In the genomic region with DNA sequence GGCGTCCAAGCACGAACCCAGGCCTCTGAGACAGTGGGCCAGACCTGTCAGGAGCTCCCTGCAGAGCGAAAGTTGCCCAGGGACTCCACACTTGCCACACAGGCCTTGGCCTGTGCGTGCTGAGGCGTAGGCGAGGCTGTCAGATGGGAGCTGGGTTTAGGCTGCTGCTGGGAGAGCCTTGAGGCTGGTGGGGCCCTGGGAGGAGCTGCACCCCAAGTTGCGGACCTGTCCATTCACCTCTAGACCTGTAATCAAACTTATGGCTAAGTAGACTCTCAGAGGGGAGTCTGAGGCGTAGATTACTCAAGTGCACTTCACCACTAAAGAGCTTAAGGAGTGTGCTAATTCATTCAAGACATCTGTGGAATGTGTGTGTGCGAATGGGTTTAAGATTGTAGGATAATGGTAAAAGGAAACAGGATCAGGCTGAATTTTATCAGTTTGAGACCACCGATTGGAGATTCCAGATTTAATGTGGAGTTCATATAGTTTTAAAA, we compare ENCODE assay signal across 8 mouse cellular contexts. TPM values are rescaled to one million over a fixed set of nuclear protein-coding genes. Genes with fewer than 3 reads are reported as not detected.
DNase-seq lines count a peak whose midpoint lies in the region; ATAC-seq and TF ChIP-seq lines count a peak whose summit lies in the region.

No protein-coding gene starts in this region.

- H3K9ac ChIP-seq in kidney, postnatal 0 days (ENCODE audit: low read depth, low read length) = peak overlapping the region; percentile 67
- peak overlapping the region; percentile 90 for H3K9ac ChIP-seq in embryonic facial prominence, embryonic 13.5 days
- H3K9ac ChIP-seq in neural tube, embryonic 12.5 days = peak overlapping the region; percentile 75

- no peak for ATAC-seq in kidney, postnatal 0 days (replicated peaks; ENCODE audit: low FRiP score, low read depth)
- no peak for ATAC-seq in embryonic facial prominence, embryonic 13.5 days (ENCODE audit: insufficient number of reproducible peaks, insufficient read depth, low FRiP score, low TSS enrichment, low read depth)
- ATAC-seq in neural tube, embryonic 12.5 days (ENCODE audit: low FRiP score, low read depth) = no peak
- ATAC-seq in CD4-positive, CD25-positive, alpha-beta regulatory T cell, adult 4 months = no peak

- H3K27me3 ChIP-seq in kidney, postnatal 0 days (ENCODE audit: insufficient read depth, low read length) = no peaks in the 10 kb centered on the region
- H3K27me3 ChIP-seq in embryonic facial prominence, embryonic 13.5 days = no peaks in the 10 kb centered on the region
- no peaks in the 10 kb centered on the region for H3K27me3 ChIP-seq in neural tube, embryonic 12.5 days (replicated peaks)

- DNase-seq in kidney, postnatal 0 days (ENCODE audit: low spot score) = peak; percentile 28
- DNase-seq in kidney, adult 11 months = no peak
- peak; percentile 13 for DNase-seq in large intestine, adult 2 months (ENCODE audit: low read depth, low spot score)
- DNase-seq in adipocyte (ENCODE audit: low spot score) = no peak
- no peak for DNase-seq in urinary bladder, adult 2 months (ENCODE audit: low spot score)

- peak overlapping the region; percentile 72 for H3K4me2 ChIP-seq in kidney, postnatal 0 days (ENCODE audit: low read length)
- H3K4me2 ChIP-seq in embryonic facial prominence, embryonic 13.5 days = peak overlapping the region; percentile 89
- H3K4me2 ChIP-seq in neural tube, embryonic 12.5 days (replicated peaks) = peak overlapping the region; percentile 93

- 9% methylated on average over 10 of the region's 10 CpGs for WGBS in kidney, postnatal 0 days
- WGBS in embryonic facial prominence, embryonic 13.5 days = 5% methylated on average over 10 of the region's 10 CpGs
- 10% methylated on average over 10 of the region's 10 CpGs for WGBS in large intestine, adult 2 months
- 16% methylated on average over 10 of the region's 10 CpGs for WGBS in neural tube, embryonic 12.5 days

- peak overlapping the region; percentile 58 for H3K4me3 ChIP-seq in kidney, postnatal 0 days (replicated peaks; ENCODE audit: low read depth, low read length)
- H3K4me3 ChIP-seq in embryonic facial prominence, embryonic 13.5 days = peak overlapping the region; percentile 70
- peak overlapping the region; percentile 68 for H3K4me3 ChIP-seq in neural tube, embryonic 12.5 days

- H3K4me1 ChIP-seq in kidney, postnatal 0 days (replicated peaks; ENCODE audit: insufficient read depth, low read length) = no peaks in the 10 kb centered on the region
- peaks cover 10% of the 10 kb centered on the region for H3K4me1 ChIP-seq in embryonic facial prominence, embryonic 13.5 days
- H3K4me1 ChIP-seq in neural tube, embryonic 12.5 days = peaks cover 7% of the 10 kb centered on the region; the same call in 1 of the 2 replicates

- no peaks in the 10 kb centered on the region for H3K9me3 ChIP-seq in kidney, postnatal 0 days (replicated peaks; ENCODE audit: low read length)
- no peaks in the 10 kb centered on the region for H3K9me3 ChIP-seq in embryonic facial prominence, embryonic 13.5 days
- no peaks in the 10 kb centered on the region for H3K9me3 ChIP-seq in neural tube, embryonic 12.5 days

- peak overlapping the region; percentile 89 for H3K27ac ChIP-seq in kidney, postnatal 0 days
- peak overlapping the region; percentile 91 for H3K27ac ChIP-seq in embryonic facial prominence, embryonic 13.5 days
- peak overlapping the region; percentile 86 for H3K27ac ChIP-seq in neural tube, embryonic 12.5 days

- no peak for TF ChIP-seq CTCF in kidney, postnatal 0 days (IDR thresholded peaks at IDR 0.05; ENCODE audit: low read depth)

- H3K36me3 ChIP-seq in kidney, postnatal 0 days (ENCODE audit: insufficient read depth, low read length) = no peaks in the 10 kb centered on the region
- 0 out of 2 replicates have a peak, but pooled peaks cover 9% of the 10 kb centered on the region for H3K36me3 ChIP-seq in embryonic facial prominence, embryonic 13.5 days
- no peaks in the 10 kb centered on the region for H3K36me3 ChIP-seq in neural tube, embryonic 12.5 days

RNA-seq across cellular contexts. Expression of gene Tcaim, which starts 0.6 kb away (rescaled TPM):
- polyA plus RNA-seq in kidney, postnatal 0 days (2015; fragmentation: Nextera tagmentation; extraction: Ambion mirVana) = 5.9 and 6.0 TPM in 2 replicates
- 7.5 and 8.6 TPM in 2 replicates for polyA plus RNA-seq in embryonic facial prominence, embryonic 13.5 days (2015; fragmentation: Nextera tagmentation; extraction: Ambion mirVana)
- polyA plus RNA-seq in large intestine, adult 2 months (2012; rRNA removed) = 2.0 and 2.2 TPM in 2 replicates
- polyA plus RNA-seq in neural tube, embryonic 12.5 days (2016; fragmentation: Nextera tagmentation; extraction: Ambion mirVana) = 7.1 and 7.8 TPM in 2 replicates
- polyA plus RNA-seq in CD4-positive, CD25-positive, alpha-beta regulatory T cell, adult 4 months (2017; shearing (Covaris generic)) = 10 to 100 TPM; 18.0 to 19.4 TPM
- polyA plus RNA-seq in urinary bladder, adult 2 months (2012; rRNA removed) = 6.6 and 7.1 TPM in 2 replicates

RNA-seq across cellular contexts. Expression of gene Gm35549, which starts 37.9 kb away (rescaled TPM):
- 0.20 TPM in 1 of 2 replicates, not detected in the other for polyA plus RNA-seq in kidney, postnatal 0 days (2015; fragmentation: Nextera tagmentation; extraction: Ambion mirVana)
- 0.62 and 0.73 TPM in 2 replicates for polyA plus RNA-seq in embryonic facial prominence, embryonic 13.5 days (2015; fragmentation: Nextera tagmentation; extraction: Ambion mirVana)
- polyA plus RNA-seq in large intestine, adult 2 months (2012; rRNA removed) = not detected in 2 replicates
- polyA plus RNA-seq in neural tube, embryonic 12.5 days (2016; fragmentation: Nextera tagmentation; extraction: Ambion mirVana) = 0.34 TPM in 1 of 2 replicates, not detected in the other
- polyA plus RNA-seq in CD4-positive, CD25-positive, alpha-beta regulatory T cell, adult 4 months (2017; shearing (Covaris generic)) = 1 to 10 TPM; 1.4 to 3.1 TPM
- not detected in 2 replicates for polyA plus RNA-seq in urinary bladder, adult 2 months (2012; rRNA removed)

RNA-seq across cellular contexts. Expression of gene Topaz1, which starts 58.7 kb away (rescaled TPM):
- not detected in 2 replicates for polyA plus RNA-seq in kidney, postnatal 0 days (2015; fragmentation: Nextera tagmentation; extraction: Ambion mirVana)
- 0.04 TPM in 1 of 2 replicates, not detected in the other for polyA plus RNA-seq in embryonic facial prominence, embryonic 13.5 days (2015; fragmentation: Nextera tagmentation; extraction: Ambion mirVana)
- polyA plus RNA-seq in large intestine, adult 2 months (2012; rRNA removed) = not detected in 2 replicates
- not detected in 2 replicates for polyA plus RNA-seq in neural tube, embryonic 12.5 days (2016; fragmentation: Nextera tagmentation; extraction: Ambion mirVana)
- polyA plus RNA-seq in CD4-positive, CD25-positive, alpha-beta regulatory T cell, adult 4 months (2017; shearing (Covaris generic)) = not detected
- 0.01 TPM in 2 replicates for polyA plus RNA-seq in urinary bladder, adult 2 months (2012; rRNA removed)

RNA-seq across cellular contexts. Expression of gene Zfp445, which starts 59.9 kb away (rescaled TPM):
- 33.0 and 35.0 TPM in 2 replicates for polyA plus RNA-seq in kidney, postnatal 0 days (2015; fragmentation: Nextera tagmentation; extraction: Ambion mirVana)
- 78.0 and 80.8 TPM in 2 replicates for polyA plus RNA-seq in embryonic facial prominence, embryonic 13.5 days (2015; fragmentation: Nextera tagmentation; extraction: Ambion mirVana)
- 9.4 and 26.9 TPM in 2 replicates for polyA plus RNA-seq in large intestine, adult 2 months (2012; rRNA removed)
- polyA plus RNA-seq in neural tube, embryonic 12.5 days (2016; fragmentation: Nextera tagmentation; extraction: Ambion mirVana) = 101 and 115 TPM in 2 replicates
- polyA plus RNA-seq in CD4-positive, CD25-positive, alpha-beta regulatory T cell, adult 4 months (2017; shearing (Covaris generic)) = 10 to 100 TPM; 38.3 to 85.0 TPM
- 66.7 and 67.3 TPM in 2 replicates for polyA plus RNA-seq in urinary bladder, adult 2 months (2012; rRNA removed)

Comparison
In these comparisons a context has a peak if more than half of its experiments do, and no peak if none do; other contexts are left out.
1. DNase-seq: peak in kidney, postnatal 0 days (single experiment) and large intestine, adult 2 months (single experiment); none in kidney, adult 11 months (single experiment), adipocyte (single experiment) and urinary bladder, adult 2 months (single experiment).
2. Peak in every context shown above with its lines, with median percentiles within 50 percentile points of each other: H3K27ac ChIP-seq, H3K4me2 ChIP-seq, H3K4me3 ChIP-seq and H3K9ac ChIP-seq.